Mouse (Mus musculus) urinary bladder, adult 2 months (tissue): ENCODE results near the gene Tcf7l2. TPM values are rescaled to one million over a fixed set of nuclear protein-coding genes. Genes with fewer than 3 reads are reported as not detected.

Experiments
- DNase-seq: peaks from one replicate; pipeline ENCODE4 v3.0.0; 2022; ENCODE audit warnings: low spot score
- polyA plus RNA-seq: library from polyadenylated mRNA; depleted of rRNA; stranded (reverse); fragments of >200 nt; gene quantifications from 2 replicates; pipeline ENCODE4 v1.2.3, GENCODE M21; 2012

The Tcf7l2 gene
- polyA plus RNA-seq, 1 experiment = 15.7 TPM

- no peak for DNase-seq
Observed at GRCm38 (mm10) chr19:55793029-55793428, 51.4 kb downstream of the Tcf7l2 start.

DNA sequence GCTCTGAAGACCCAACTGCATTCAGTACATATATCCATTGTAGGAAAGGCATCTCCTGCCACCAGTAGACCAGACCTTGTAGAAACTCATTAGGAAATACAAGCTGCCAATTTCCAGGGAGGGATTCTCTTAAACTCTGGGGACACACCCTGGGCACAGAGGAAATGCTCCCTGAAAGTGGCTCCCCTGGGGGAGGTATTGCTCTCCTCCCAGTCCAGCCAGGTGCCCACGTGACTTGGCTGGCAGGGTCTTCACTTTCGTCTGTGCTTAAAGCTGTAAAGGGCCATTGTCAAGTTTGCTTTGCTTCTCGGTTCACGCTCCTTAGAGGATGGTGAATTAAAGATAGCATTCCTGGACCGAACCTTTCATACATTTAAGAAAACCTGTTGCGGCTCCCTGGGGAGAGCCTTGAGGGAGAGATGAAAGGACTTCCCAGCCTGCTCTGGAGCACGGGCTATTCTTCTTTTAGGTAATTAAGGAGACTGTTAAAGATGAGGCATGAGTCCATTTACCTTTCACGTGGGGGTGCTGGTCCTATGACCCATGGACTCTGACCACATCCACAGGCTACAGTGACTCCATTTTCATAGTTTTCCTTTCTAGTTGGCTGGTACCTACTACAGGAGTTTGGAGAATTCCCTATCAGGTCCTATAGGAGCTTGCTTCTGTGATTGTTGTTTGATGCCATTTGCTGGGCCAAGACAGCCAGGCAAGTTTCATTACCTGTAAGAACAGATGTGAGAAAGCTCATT is 52.8 kb downstream of the Tcf7l2 start:
- DNase-seq = no peak

- DNase-seq = no peak
Observed at GRCm38 (mm10) chr19:55794946-55795340, 53.3 kb downstream of the Tcf7l2 start.

DNA sequence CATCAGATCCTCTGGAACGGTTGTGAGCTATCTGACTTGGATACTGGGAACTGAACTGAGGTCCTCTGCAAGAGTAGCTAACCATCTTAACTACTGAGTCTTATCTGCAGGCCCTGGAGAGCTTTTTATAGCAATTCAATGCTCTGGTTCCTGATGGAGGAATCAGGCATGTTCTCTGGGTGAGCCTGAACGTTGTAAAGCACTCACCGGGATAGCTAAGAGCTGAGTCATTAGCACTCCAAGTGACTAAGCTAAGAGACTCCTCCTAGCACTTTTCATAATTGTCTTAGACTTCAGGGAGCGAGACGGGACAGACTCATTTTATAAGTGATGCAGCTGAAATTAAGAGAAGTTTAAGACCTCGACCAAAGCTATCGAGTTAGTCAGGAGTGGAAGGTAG is 53.7 kb downstream of the Tcf7l2 start:
- DNase-seq = no peak

GRCm38 (mm10) chr19:55797834-55798233 is 56.2 kb downstream of the Tcf7l2 start:
- no peak for DNase-seq

DNA sequence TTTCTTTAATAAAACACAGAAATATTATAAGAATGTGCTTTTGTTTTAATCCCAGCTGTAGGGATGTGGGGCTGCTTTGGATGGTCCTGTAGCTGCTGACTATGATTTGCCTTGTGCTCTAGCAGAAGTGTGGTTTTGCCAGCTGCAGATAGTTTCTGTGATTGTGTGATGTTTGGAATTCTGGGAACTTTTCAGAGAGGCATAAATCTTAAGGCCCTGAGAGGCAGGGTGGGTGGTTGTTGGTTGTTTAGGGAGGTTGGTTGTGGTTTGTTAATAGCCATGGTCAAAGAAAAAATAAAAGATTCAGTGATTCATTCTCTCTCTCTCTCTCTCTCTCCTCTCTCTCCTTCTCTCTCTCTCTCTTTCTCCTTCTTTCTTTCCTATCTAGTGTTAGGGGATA is 57.8 kb downstream of the Tcf7l2 start:
- no peak for DNase-seq

- no peak for DNase-seq
Observed at GRCm38 (mm10) chr19:55800059-55800458, 58.4 kb downstream of the Tcf7l2 start.

DNA sequence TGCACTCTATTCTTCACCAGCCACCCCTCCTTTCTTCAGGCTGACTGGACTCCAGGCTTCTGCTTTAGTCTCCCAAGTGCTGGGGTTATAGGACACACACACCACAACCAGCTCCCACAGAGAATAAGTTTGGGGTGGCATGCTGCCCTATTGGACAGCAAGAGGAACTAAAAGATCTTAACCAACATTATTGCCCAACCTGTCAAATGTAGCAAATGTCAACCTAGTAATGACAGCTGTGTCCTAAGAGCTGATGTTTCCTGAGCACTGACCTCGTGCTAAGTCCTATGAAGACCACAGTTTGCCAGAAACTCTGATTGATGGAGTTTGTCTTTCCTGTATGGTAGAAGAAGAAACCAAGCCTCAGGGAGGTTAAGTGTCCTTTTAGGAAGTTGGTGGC is 61.5 kb downstream of the Tcf7l2 start:
- DNase-seq = no peak

- DNase-seq = no peak
Observed at GRCm38 (mm10) chr19:55803797-55804196, 62.2 kb downstream of the Tcf7l2 start.

GRCm38 (mm10) chr19:55804795-55805194 is 63.2 kb downstream of the Tcf7l2 start:
- no peak for DNase-seq

GRCm38 (mm10) chr19:55806434-55807193 is 65.0 kb downstream of the Tcf7l2 start:
- no peak for DNase-seq

DNA sequence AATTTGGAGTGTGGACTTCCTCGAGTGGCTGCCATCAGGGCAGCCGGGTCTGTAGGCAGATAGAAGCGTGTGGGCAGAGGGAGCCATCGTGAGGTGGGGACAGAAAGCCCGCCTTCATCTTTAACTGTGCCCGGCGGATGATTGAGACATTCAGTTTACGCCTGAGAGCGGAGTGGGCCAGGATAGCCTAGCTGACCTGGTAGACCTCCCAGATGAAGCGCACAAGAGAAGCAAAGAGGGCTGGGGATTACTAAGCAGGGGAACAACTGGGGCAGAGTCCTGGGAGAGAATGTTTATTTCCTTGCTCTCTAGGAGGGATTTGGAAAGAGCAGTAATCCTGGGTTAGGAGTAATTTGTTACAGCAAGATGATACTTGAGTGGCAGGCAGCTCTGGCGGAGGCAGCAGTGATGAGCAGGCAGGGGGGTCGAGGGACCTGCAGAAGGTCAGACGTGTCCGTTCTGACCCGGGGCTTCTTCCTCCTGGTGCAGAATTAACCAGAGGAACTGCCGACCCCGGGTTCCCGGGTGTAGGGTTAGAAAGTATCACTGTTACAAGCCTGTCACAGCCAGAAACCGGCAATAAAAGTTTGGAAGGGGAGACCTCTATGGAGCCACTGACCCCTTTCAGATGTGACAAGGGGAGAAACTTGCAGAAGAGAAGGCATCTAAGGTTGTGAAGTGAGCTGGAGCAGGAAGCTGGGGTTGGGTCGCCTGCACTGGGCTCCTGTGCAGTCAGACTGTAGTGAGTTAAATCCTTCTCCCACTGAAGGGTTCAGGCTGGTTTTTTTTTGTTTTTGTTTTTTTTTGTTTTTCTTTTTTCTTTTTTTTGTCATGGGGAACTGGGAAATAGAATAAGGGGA is 65.8 kb downstream of the Tcf7l2 start:
- no peak for DNase-seq

DNA sequence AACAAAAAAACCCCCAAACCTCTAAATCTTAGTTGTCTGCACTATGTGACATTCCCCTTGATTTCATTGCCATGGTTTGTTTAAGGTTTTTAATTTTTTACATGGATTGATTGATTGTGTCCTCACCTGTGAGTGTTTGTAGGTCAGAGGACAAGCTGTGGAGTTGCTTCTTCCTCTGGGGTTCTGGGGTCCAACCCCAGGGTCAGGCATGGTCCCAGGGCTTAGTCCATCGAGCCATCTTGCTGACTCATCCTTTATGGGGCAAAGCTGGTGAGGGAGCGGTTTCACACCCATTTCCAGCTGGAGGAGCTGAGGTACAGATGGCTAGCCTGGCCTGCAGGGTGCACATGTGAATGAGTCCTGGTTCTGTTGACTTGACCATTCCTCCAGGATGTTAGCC is 66.7 kb downstream of the Tcf7l2 start:
- no peak for DNase-seq

DNA sequence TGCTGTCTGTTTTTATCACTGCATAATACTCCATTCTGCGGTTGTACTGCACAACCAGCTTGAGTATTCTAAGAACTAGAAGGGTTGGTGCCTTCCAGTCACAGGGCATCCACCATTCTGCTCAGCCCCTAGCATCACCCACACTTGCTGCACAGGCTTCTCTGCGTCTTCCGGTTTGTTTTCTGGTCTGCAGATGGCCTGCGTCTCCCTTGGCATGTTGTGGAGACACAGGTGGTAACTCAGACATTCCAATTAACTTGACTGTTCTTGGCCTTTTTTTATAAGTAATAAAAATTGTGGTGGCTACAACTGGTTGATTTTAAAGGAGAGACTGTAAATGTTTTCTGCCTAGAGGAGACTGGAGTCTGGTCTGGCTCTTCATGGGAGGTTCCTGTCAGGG is 67.9 kb downstream of the Tcf7l2 start:
- DNase-seq = no peak

DNA sequence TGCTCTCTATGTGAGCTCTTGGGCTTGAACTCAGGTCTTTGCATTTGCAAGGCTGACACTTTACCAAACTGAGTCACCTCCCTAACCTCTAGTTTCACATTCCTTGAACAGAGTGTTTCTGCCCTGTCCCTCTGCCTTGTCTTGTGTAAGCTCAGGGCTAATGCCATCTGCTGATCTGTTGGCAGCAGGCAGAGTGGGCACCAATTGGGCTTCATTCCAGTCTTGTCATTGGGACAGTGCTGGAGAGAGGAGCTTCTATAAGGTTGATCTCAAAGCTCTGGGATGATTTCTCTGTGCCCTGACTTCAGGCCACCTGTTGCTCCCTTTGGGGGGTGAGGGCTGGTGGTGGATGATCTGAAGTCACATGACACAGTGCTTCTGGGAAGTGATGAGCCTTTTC is 70.6 kb downstream of the Tcf7l2 start:
- DNase-seq = no peak

DNA sequence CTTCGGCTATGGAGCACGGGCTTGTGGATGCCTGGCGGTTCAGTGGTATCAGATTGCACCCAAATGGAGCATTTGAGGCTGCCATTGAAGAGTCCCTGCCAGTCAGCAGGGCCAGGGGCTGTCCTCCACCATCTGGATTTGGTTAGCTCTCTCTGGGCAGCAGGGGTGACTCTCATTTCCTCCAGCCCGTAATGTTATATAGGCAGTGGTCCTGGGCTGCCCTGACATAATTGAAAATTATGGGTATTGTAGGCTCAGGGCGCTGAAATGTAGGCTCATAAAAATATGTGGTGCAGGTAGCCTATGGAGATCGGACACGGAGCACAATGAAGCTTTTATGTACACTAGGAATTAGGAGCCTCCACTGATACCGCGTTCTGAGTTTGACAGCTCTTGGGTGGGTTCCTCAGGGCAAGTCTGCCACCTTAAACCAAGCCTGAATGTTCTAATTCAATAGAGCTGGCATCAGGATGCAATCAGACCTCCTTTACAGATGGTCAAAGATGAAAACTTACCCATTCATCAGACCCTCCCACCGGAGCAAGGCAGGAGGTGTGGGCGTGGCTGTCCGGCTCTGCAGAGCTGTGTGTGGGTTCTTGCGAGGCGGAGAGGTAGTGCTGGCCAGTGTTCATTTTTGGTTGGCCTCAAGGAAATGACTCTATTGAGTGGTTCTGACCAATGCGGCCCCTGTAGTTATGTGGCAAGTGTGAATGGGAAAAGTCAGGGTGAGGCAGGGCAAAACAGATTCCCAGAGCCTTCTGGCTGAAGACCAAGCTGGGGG is 73.6 kb downstream of the Tcf7l2 start:
- no peak for DNase-seq

DNA sequence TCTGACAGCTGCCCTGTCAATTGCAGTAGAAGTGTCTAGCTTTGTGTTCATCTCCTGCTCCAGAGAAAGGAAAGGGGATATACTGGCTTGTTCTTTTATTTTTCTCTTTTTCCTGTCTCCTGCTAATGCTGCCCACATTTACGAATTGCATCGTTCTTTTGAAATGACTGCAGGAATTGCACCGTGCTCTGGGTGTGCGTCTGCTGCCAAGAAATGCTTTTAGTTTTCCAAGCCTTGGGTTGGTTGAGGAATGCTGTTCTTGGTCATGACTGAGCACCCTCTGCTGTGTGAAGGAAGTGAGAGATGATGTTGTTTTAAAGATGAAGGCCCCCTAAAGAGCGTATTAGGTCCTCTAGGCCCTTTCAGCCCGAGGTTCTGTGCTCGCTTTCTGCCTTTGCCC is 75.4 kb downstream of the Tcf7l2 start:
- no peak for DNase-seq

GRCm38 (mm10) chr19:55820202-55820601 is 78.6 kb downstream of the Tcf7l2 start:
- no peak for DNase-seq

DNA sequence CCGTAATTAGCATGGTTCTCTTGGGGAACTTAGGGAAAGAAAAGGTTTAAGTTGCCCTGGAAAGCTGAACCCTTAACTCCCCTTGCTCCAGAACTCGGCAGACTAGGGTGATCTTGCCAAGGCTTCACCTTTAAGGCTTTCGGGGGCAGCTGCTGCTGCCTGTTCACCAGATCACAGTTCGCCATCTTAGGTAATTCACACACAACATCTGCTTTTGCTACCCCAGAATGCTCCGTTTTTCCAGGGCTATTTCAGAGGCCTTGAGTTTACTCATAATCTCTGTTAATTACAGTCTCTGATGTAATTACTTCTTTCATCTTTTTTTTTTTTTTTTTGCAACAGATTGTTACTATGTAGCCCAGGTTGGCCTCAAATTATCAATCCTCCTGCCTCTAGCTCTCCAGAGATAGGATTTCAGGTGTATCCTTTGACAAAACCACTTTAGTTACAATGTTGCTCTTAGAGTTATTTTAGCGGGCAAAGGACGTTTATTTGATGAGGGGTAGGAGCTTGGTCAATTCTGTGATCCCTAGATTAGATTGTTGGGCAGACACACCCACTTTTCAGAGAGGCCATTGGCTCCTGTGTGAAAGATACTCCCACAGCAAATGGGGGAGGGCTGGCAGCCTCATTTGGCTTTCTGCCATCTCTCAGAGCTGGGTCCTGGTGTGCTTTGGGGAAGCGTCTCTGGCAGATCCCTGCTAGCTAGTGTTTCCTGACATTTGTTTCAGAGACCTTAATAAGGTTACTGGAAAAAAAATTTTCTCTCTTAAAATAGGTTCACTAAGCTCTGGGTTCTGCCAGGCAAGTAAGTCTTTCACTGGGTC is 83.6 kb downstream of the Tcf7l2 start:
- DNase-seq = no peak

- DNase-seq = no peak
Observed at GRCm38 (mm10) chr19:55825951-55826507, 84.4 kb downstream of the Tcf7l2 start.
